Mouse (Mus musculus): ENCODE data around the gene Opa1. TPM values are rescaled to one million over a fixed set of nuclear protein-coding genes. Genes with fewer than 3 reads are reported as not detected.

The Opa1 gene
- polyA plus RNA-seq, 1 experiment from 2014 or later = 25.9 TPM

DNA sequence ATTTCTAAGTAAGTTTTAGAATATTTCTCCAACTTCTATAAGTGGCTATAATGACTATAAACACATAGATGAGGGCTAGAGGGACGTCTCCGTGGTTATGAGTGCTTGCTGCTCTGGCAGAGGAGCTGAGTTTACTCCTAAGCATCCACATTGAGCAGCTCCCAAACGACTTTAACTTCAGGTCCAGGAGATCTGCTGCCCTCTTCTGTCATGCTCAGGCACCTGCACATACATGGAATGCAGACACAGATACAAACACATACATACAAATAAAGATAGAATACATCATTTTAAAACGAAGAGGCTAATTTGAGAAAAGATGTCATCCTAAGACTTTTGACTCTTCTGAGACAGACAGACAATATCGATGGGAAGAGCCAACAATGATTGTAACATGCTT is 3.5 kb upstream of the Opa1 start:
- H3K9ac ChIP-seq = no peak overlapping the region
- H3K9me3 ChIP-seq (replicated peaks) = no peaks in the 10 kb centered on the region
- no peak overlapping the region for H3K4me3 ChIP-seq (replicated peaks)
- H3K36me3 ChIP-seq = no peaks in the 10 kb centered on the region
- 16% methylated on average over 5 of the region's 5 CpGs for WGBS
- ATAC-seq (ENCODE audit: insufficient number of reproducible peaks, low FRiP score, low TSS enrichment, low read depth) = no peak
- peaks cover 9% of the 10 kb centered on the region for H3K4me1 ChIP-seq
- H3K27me3 ChIP-seq = no peaks in the 10 kb centered on the region
- H3K27ac ChIP-seq (replicated peaks) = no peak overlapping the region
- no peak overlapping the region for H3K4me2 ChIP-seq (replicated peaks)

GRCm38 (mm10) chr16:29579787-29580176 is 648 bp downstream of the Opa1 start:
- Histone ChIP-seq H3K4me1 (peaks cover 10% of the 10 kb centered on the region), H3K4me3 (replicated peaks) (peak overlapping the region; percentile 96), H3K9me3 (replicated peaks) (no peaks in the 10 kb centered on the region), H3K27me3 (no peaks in the 10 kb centered on the region), H3K4me2 (replicated peaks) (peak overlapping the region; percentile 89), H3K27ac (replicated peaks) (no peak overlapping the region), H3K9ac (peak overlapping the region; percentile 95), H3K36me3 (no peaks in the 10 kb centered on the region)
- WGBS = 6% methylated on average over 12 of the region's 12 CpGs
- ATAC-seq (ENCODE audit: insufficient number of reproducible peaks, low FRiP score, low TSS enrichment, low read depth) = no peak

GRCm38 (mm10) chr16:29592171-29592570 is 13.0 kb downstream of the Opa1 start:
- 83% methylated on average over 7 of the region's 7 CpGs for WGBS
- ATAC-seq (ENCODE audit: insufficient number of reproducible peaks, low FRiP score, low TSS enrichment, low read depth) = no peak

GRCm38 (mm10) chr16:29597122-29597521 is 18.0 kb downstream of the Opa1 start:
- 71% methylated on average over 4 of the region's 4 CpGs for WGBS
- ATAC-seq (ENCODE audit: insufficient number of reproducible peaks, low FRiP score, low TSS enrichment, low read depth) = no peak
- no peaks in the 10 kb centered on the region for H3K4me1 ChIP-seq
- H3K9me3 ChIP-seq (replicated peaks) = no peaks in the 10 kb centered on the region
- H3K4me3 ChIP-seq (replicated peaks) = no peak overlapping the region
- H3K4me2 ChIP-seq (replicated peaks) = no peak overlapping the region
- H3K27ac ChIP-seq (replicated peaks) = no peak overlapping the region
- H3K36me3 ChIP-seq = peaks cover 24% of the 10 kb centered on the region
- H3K9ac ChIP-seq = no peak overlapping the region
- no peaks in the 10 kb centered on the region for H3K27me3 ChIP-seq

More at GRCm38 (mm10) chr16:29592171-29592570, 13.0 kb downstream of the Opa1 start:
- H3K27me3 ChIP-seq = no peaks in the 10 kb centered on the region
- no peaks in the 10 kb centered on the region for H3K9me3 ChIP-seq (replicated peaks)
- H3K4me3 ChIP-seq (replicated peaks) = no peak overlapping the region
- peaks cover 49% of the 10 kb centered on the region for H3K36me3 ChIP-seq
- no peaks in the 10 kb centered on the region for H3K4me1 ChIP-seq
- H3K27ac ChIP-seq (replicated peaks) = no peak overlapping the region
- H3K4me2 ChIP-seq (replicated peaks) = no peak overlapping the region
- H3K9ac ChIP-seq = no peak overlapping the region

DNA sequence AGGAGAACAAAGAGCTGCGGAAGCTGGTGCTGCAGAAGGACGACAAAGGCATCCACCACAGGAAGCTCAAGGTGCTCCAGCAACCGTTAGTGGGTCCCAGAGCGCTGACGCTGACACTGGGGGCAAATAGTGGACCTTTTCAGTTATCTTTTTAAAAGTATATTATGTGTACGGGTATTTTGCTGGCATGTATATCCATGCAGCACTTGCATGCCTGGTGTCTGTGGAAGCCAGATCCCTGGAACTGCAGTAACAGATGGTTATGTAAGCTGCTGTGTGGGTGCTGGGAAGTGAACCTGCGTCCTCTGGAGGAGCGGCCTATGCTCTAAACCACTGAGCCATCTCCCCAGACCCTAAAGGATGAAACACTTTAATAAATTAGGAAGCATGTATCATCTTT is 26.4 kb downstream of the Opa1 start:
- no peaks in the 10 kb centered on the region for H3K27me3 ChIP-seq
- no peak overlapping the region for H3K4me2 ChIP-seq (replicated peaks)
- H3K27ac ChIP-seq (replicated peaks) = no peak overlapping the region
- peaks cover 56% of the 10 kb centered on the region for H3K36me3 ChIP-seq
- no peak overlapping the region for H3K9ac ChIP-seq
- no peak overlapping the region for H3K4me3 ChIP-seq (replicated peaks)
- no peak for ATAC-seq (ENCODE audit: insufficient number of reproducible peaks, low FRiP score, low TSS enrichment, low read depth)
- H3K4me1 ChIP-seq = no peaks in the 10 kb centered on the region
- 88% methylated on average over 8 of the region's 8 CpGs for WGBS
- H3K9me3 ChIP-seq (replicated peaks) = no peaks in the 10 kb centered on the region

GRCm38 (mm10) chr16:29607131-29607530 is 28.0 kb downstream of the Opa1 start:
- no peak overlapping the region for H3K27ac ChIP-seq (replicated peaks)
- no peaks in the 10 kb centered on the region for H3K9me3 ChIP-seq (replicated peaks)
- no peak overlapping the region for H3K9ac ChIP-seq
- WGBS = 89% methylated on average over 7 of the region's 7 CpGs
- H3K27me3 ChIP-seq = no peaks in the 10 kb centered on the region
- ATAC-seq (ENCODE audit: insufficient number of reproducible peaks, low FRiP score, low TSS enrichment, low read depth) = no peak
- no peaks in the 10 kb centered on the region for H3K4me1 ChIP-seq
- H3K4me2 ChIP-seq (replicated peaks) = no peak overlapping the region
- H3K4me3 ChIP-seq (replicated peaks) = no peak overlapping the region
- peaks cover 68% of the 10 kb centered on the region for H3K36me3 ChIP-seq

DNA sequence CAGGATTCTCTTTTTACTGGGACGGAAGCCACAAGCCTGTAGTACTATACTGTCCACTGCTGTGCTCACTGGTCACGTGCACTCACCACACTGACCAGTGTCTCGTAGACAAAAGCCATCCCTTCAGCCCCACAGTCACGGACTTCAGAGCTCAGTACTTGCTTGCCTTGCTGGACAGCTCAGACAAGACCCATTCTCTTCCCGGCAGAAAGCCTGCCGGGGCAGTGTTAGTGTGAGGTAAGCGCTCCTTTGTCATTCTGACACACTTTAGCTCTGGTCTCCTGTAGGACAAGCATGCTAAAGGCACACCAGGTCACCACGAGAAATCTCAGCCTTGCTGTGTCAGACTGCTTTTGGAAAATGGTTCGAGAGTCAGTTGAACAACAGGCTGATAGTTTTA is 35.6 kb downstream of the Opa1 start:
- Histone ChIP-seq H3K27ac (replicated peaks) (no peak overlapping the region), H3K36me3 (peaks cover 71% of the 10 kb centered on the region)

GRCm38 (mm10) chr16:29629053-29629452 is 49.9 kb downstream of the Opa1 start:
- Histone ChIP-seq H3K9me3 (replicated peaks) (no peaks in the 10 kb centered on the region), H3K36me3 (peaks cover 52% of the 10 kb centered on the region)
- ATAC-seq (ENCODE audit: insufficient number of reproducible peaks, low FRiP score, low TSS enrichment, low read depth) = no peak

More for the DNA sequence above, 35.6 kb downstream of the Opa1 start:
- no peak for ATAC-seq (ENCODE audit: insufficient number of reproducible peaks, low FRiP score, low TSS enrichment, low read depth)
- no peaks in the 10 kb centered on the region for H3K9me3 ChIP-seq (replicated peaks)
- H3K9ac ChIP-seq = no peak overlapping the region
- 84% methylated on average over 9 of the region's 9 CpGs for WGBS
- H3K4me3 ChIP-seq (replicated peaks) = no peak overlapping the region
- H3K27me3 ChIP-seq = no peaks in the 10 kb centered on the region
- no peak overlapping the region for H3K4me2 ChIP-seq (replicated peaks)
- H3K4me1 ChIP-seq = no peaks in the 10 kb centered on the region

GRCm38 (mm10) chr16:29635780-29636179 is 56.6 kb downstream of the Opa1 start:
- Histone ChIP-seq H3K9ac (no peak overlapping the region), H3K27me3 (no peaks in the 10 kb centered on the region), H3K4me1 (no peaks in the 10 kb centered on the region), H3K4me2 (replicated peaks) (no peak overlapping the region), H3K27ac (replicated peaks) (no peak overlapping the region), H3K9me3 (replicated peaks) (no peaks in the 10 kb centered on the region), H3K36me3 (peaks cover 27% of the 10 kb centered on the region), H3K4me3 (replicated peaks) (no peak overlapping the region)
- 42% methylated on average over 4 of the region's 4 CpGs for WGBS
- ATAC-seq (ENCODE audit: insufficient number of reproducible peaks, low FRiP score, low TSS enrichment, low read depth) = no peak

More at GRCm38 (mm10) chr16:29629053-29629452, 49.9 kb downstream of the Opa1 start:
- Histone ChIP-seq H3K27me3 (no peaks in the 10 kb centered on the region), H3K4me1 (no peaks in the 10 kb centered on the region), H3K4me3 (replicated peaks) (no peak overlapping the region), H3K27ac (replicated peaks) (no peak overlapping the region), H3K4me2 (replicated peaks) (no peak overlapping the region), H3K9ac (no peak overlapping the region)
- 61% methylated on average over 1 of the region's 1 CpGs for WGBS

GRCm38 (mm10) chr16:29642376-29642775 is 63.2 kb downstream of the Opa1 start:
- Histone ChIP-seq H3K27ac (replicated peaks) (no peak overlapping the region), H3K9ac (no peak overlapping the region), H3K4me3 (replicated peaks) (no peak overlapping the region), H3K27me3 (no peaks in the 10 kb centered on the region), H3K9me3 (replicated peaks) (no peaks in the 10 kb centered on the region), H3K36me3 (peaks cover 18% of the 10 kb centered on the region; the same call in 1 of the 2 replicates), H3K4me1 (no peaks in the 10 kb centered on the region), H3K4me2 (replicated peaks) (no peak overlapping the region)
- ATAC-seq (ENCODE audit: insufficient number of reproducible peaks, low FRiP score, low TSS enrichment, low read depth) = no peak
- WGBS = 44% methylated on average over 1 of the region's 1 CpGs

DNA sequence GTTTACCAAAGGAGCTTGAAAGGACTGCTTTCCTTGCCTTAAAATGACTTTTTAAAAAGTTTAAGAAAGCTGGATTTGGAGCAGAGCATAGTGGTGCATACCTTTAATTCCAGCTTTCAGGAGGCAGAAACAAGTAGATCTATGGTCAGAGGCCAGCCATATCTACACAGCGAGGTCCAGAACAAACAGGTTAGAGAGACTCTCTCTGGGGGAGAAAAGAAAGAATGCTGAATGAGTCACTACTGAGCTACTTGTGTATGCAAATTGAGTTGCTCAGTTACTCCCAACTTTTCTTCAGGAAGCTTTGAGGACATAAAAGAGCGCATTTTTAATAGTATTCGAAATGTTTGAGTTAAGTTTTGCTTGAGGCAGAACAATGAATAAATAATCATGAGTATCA is 65.7 kb downstream of the Opa1 start:
- H3K27me3 ChIP-seq = no peaks in the 10 kb centered on the region
- no peak overlapping the region for H3K4me2 ChIP-seq (replicated peaks)
- no peaks in the 10 kb centered on the region for H3K9me3 ChIP-seq (replicated peaks)
- H3K9ac ChIP-seq = no peak overlapping the region
- H3K4me1 ChIP-seq = no peaks in the 10 kb centered on the region
- 70% methylated on average over 3 of the region's 3 CpGs for WGBS
- H3K36me3 ChIP-seq = peaks cover 26% of the 10 kb centered on the region
- no peak overlapping the region for H3K4me3 ChIP-seq (replicated peaks)
- H3K27ac ChIP-seq (replicated peaks) = no peak overlapping the region
- ATAC-seq (ENCODE audit: insufficient number of reproducible peaks, low FRiP score, low TSS enrichment, low read depth) = no peak

DNA sequence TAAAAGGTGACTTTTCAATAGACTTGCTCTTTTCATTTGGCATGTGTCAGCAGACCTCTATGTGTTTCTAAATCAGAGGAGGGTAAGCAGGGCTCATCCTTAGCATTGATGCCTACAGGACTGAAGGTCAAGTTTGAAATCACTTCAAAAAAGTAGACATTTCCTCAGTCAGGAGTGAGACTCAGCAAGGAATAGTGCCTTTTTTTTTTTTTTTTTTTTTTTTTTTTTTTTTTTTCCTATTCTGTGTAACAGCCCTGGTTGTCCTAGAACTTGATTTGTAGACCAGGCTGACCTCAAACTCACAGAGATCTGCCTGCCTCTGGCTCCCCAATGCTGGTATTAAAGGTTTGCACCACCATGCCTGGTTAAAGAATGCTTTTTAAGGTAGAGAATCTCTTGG is 67.1 kb downstream of the Opa1 start:
- no peak overlapping the region for H3K4me2 ChIP-seq (replicated peaks)
- H3K9me3 ChIP-seq (replicated peaks) = no peaks in the 10 kb centered on the region
- H3K27me3 ChIP-seq = no peaks in the 10 kb centered on the region
- H3K9ac ChIP-seq = no peak overlapping the region
- no peaks in the 10 kb centered on the region for H3K4me1 ChIP-seq
- H3K36me3 ChIP-seq = peaks cover 33% of the 10 kb centered on the region
- ATAC-seq (ENCODE audit: insufficient number of reproducible peaks, low FRiP score, low TSS enrichment, low read depth) = no peak
- no peak overlapping the region for H3K4me3 ChIP-seq (replicated peaks)
- H3K27ac ChIP-seq (replicated peaks) = no peak overlapping the region
